Mouse (Mus musculus) forebrain, embryonic 11.5 days (tissue): ENCODE data around the gene Sgip1. TPM values are rescaled to one million over a fixed set of nuclear protein-coding genes. Genes with fewer than 3 reads are reported as not detected.

Experiments used
- ATAC-seq: fragments of 200-750 bp; cut with Nextera tagmentation; replicated peaks from 2 replicates; pipeline ENCODE4 v1.8.0; 2017; ENCODE audit warnings: moderate TSS enrichment; ENCODE audit not compliant: low FRiP score
- DNase-seq: peaks from one replicate; pipeline ENCODE4 v3.0.0-alpha.2; 2017; ENCODE audit warnings: low spot score
- H3K27ac ChIP-seq: fragments of 300-500 bp; sonication (generic); 2 replicates; pipeline ENCODE4 v1.5.1; 2014; ENCODE audit warnings: low read depth, low read length
- H3K27me3 ChIP-seq: fragments of 300-500 bp; sonication (generic); 2 replicates; pipeline ENCODE4 v1.6.1; 2014; ENCODE audit warnings: mild to moderate bottlenecking, low read length, mixed read lengths; ENCODE audit not compliant: control insufficient read depth, insufficient read depth
- H3K36me3 ChIP-seq: fragments of 300-500 bp; sonication (generic); 2 replicates; pipeline ENCODE4 v1.6.1; 2014; ENCODE audit warnings: mild to moderate bottlenecking, low read length, moderate library complexity, mixed read lengths; ENCODE audit not compliant: control insufficient read depth, insufficient read depth
- H3K4me1 ChIP-seq: fragments of 300-500 bp; sonication (generic); replicated peaks from 2 replicates; pipeline ENCODE4 v1.6.1; 2014; ENCODE audit warnings: low read length, mixed read lengths; ENCODE audit not compliant: control insufficient read depth, insufficient read depth
- H3K4me2 ChIP-seq: fragments of 300-500 bp; sonication (generic); 2 replicates; pipeline ENCODE4 v1.6.1; 2014; ENCODE audit warnings: low read depth, mild to moderate bottlenecking, low read length, moderate library complexity, mixed read lengths; ENCODE audit not compliant: severe bottlenecking
- H3K4me3 ChIP-seq: fragments of 300-500 bp; sonication (generic); 2 replicates; pipeline ENCODE4 v1.5.1; 2014; ENCODE audit warnings: low read depth, low read length
- H3K9ac ChIP-seq: fragments of 300-500 bp; sonication (generic); 2 replicates; pipeline ENCODE4 v1.6.1; 2014; ENCODE audit warnings: low read length
- H3K9me3 ChIP-seq: fragments of 300-500 bp; sonication (generic); 2 replicates; pipeline ENCODE4 v1.6.1; 2016; ENCODE audit warnings: low read length, mixed read lengths; ENCODE audit not compliant: control insufficient read depth
- WGBS: fragments of 180-500 bp; shearing (Covaris S2); extraction: QIAGEN DNeasy Blood & Tissue Kit; methylation state at CpG from one replicate; pipeline ENCODE4 v1.1.7; 2014; 5-methylcytosine and 5-hydroxymethylcytosine counted together
- polyA plus RNA-seq: library from polyadenylated mRNA; unstranded; fragments of >200 nt; fragmentation: Nextera tagmentation; extraction: Ambion mirVana; gene quantifications from 2 replicates; pipeline ENCODE4 v1.2.1, GENCODE M21; 2014

Gene Sgip1
- polyA plus RNA-seq, 1 experiment from 2014 or later: 12.8 TPM

DNA sequence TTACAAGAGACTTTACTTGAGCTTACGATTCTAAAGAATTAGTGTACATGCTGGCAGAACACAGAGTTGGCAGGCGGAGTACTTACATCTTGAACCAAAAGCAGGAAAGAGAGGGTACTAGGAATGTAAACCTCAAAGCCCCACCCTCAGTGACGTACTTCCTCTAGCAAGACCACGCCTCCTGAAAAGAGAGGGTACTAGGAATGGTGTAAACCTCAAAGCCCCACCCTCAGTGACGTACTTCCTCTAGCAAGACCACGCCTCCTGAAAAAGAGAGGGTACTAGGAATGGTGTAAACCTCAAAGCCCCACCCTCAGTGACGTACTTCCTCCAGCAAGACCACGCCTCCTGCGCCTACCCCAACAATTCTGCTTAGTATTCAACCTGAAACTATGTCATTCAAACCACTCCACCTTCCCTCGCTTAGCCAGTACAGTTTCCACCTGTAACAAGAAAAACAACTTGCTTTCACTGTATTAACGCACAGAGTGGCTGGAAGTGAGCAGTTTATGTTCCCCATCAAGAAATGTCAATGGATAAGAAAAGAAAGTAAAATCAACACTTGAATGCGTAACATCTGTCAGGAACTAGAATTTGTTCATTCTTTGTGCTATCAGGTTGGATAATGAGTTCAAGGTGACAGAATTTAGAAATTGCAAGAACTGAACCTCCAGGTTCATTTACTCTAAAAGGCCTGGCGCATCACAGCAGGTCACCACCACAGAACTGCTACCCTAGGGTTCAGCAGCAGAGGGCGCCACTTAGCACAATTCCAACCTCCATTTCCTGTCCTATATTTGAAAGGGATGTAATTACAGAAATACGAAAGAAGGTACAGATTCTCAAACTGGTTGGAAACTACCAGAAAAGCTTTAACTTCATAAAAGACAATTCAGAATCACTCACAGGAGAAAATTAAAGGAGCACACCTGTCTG is 118.4 kb downstream of the Sgip1 start:
- Histone ChIP-seq H3K9ac (no peak overlapping the region), H3K4me3 (no peak overlapping the region), H3K9me3 (no peaks in the 10 kb centered on the region), H3K4me1 (peaks cover 4% of the 10 kb centered on the region; the same call in 1 of the 2 replicates), H3K27ac (no peak overlapping the region), H3K4me2 (no peak overlapping the region), H3K36me3 (no peaks in the 10 kb centered on the region), H3K27me3 (no peaks in the 10 kb centered on the region)
- peak; percentile 58 for DNase-seq
- WGBS: 93% methylated on average over 15 of the region's 15 CpGs
- ATAC-seq: no peak

DNA sequence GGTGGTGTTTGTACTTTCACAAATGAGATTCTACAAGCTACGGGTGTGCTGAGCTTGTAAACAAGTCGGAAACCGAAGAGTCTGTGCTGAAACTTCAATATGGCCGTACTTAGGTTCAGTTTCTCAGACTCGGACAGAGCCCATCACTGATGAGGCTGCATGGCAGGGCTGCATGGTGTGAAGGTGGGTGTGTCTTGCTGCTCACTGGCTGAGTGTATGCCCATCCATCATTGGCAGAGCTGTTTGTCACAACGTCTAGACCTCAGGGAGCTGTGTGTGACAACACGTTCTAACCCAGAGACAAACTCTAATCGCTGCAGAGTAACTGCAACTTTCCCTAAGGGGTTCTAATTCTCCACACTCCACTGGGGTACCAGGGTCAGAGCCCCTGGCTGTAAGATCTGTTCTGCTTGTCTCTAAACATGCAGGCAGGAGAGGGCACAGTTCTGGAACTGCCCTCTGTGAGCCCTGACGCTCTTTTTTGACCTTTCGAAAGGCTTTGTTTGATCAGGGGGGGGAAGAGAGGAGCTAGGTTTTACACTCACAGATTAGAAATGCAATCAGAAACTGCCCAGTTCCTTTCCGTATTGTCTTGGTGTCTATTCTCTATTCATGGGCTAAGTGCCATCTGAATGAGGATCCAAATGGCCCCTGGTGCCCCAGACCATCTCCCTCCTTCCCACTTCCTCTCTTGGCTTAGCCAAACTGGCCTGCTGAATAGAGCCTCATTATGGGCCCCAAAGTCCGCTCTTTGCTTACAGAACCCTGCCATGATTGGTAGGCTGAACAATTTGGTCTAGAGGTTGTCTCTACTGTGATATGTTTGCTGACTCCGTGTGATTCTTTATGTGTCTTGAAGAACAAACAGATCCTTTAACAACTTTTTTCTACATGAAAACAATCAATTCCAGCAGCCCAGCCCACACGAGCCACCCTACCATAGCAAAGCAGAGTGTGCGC is 121.9 kb downstream of the Sgip1 start:
- 81% methylated on average over 15 of the region's 15 CpGs for WGBS
- Histone ChIP-seq H3K4me1 (no peaks in the 10 kb centered on the region), H3K4me2 (no peak overlapping the region), H3K27me3 (no peaks in the 10 kb centered on the region), H3K9me3 (no peaks in the 10 kb centered on the region), H3K9ac (no peak overlapping the region), H3K27ac (no peak overlapping the region), H3K36me3 (no peaks in the 10 kb centered on the region), H3K4me3 (no peak overlapping the region)
- ATAC-seq: no peak
- no peak for DNase-seq

DNA sequence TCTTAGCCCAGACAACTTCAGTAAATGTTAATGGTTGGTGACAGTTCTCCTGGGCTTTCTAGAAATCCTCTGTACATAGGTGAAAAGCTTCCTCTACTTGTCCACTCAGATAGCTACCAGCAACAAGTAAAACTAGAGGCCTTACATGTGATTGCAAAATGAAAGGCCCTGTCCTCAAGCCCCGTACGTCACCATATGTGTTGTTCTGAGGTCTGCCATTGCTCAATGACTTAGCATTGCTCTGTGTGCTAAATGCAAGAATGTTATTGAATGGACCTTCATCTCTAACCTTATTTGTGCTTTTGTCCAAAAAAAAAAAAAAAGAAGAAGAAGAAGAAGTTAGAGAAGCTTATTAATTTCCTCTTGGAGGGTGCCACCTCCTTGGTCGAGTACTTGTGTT is 125.4 kb downstream of the Sgip1 start:
- Histone ChIP-seq H3K4me2 (no peak overlapping the region), H3K27me3 (no peaks in the 10 kb centered on the region), H3K36me3 (no peaks in the 10 kb centered on the region), H3K4me3 (no peak overlapping the region), H3K9ac (no peak overlapping the region), H3K4me1 (no peaks in the 10 kb centered on the region), H3K9me3 (no peaks in the 10 kb centered on the region), H3K27ac (no peak overlapping the region)
- 91% methylated on average over 3 of the region's 3 CpGs for WGBS
- ATAC-seq (no peak), DNase-seq (no peak)

DNA sequence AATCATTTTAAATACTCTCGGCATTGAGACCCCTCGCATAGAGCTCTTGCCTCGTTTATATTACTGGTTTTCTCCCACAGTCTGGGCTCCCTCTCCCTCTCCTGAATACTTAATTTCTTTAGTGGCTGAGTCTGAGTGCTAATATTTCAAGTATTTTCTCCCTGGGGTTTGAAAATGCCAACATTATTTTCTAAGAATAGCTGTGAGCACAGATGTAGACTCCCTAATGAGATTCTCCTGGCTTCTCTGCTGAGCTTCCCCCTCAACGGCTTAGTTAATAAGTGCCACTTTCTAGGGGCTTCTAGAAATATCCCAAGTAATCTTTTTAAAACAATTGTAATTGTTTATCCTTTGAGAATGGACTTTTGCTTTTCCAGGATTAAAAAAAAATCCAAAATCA is 130.2 kb downstream of the Sgip1 start:
- 76% methylated on average over 4 of the region's 4 CpGs for WGBS
- Histone ChIP-seq H3K9ac (no peak overlapping the region), H3K27me3 (no peaks in the 10 kb centered on the region), H3K27ac (no peak overlapping the region), H3K4me3 (no peak overlapping the region), H3K36me3 (no peaks in the 10 kb centered on the region), H3K4me2 (no peak overlapping the region), H3K4me1 (no peaks in the 10 kb centered on the region), H3K9me3 (no peaks in the 10 kb centered on the region)
- ATAC-seq (no peak), DNase-seq (no peak)

DNA sequence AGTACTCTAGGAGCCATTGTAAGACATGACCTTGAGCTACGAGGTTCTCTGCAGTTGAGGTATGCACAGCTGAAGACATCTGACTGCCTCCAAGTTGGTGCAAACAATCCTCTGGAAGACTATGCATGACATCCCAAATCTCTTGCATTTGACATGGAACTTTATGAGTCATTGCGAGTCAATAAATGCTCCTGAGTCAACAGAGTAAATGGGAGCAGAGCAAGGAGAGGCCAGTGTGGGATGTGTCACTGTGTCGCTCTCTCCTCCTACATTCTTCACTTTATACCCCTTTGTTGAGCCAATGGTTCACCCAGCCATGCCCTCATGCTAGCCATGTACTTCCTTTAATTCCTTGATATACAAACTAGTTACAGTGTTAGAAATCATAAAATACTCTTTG is 142.0 kb downstream of the Sgip1 start:
- Histone ChIP-seq H3K4me1 (no peaks in the 10 kb centered on the region), H3K9ac (no peak overlapping the region), H3K27ac (no peak overlapping the region), H3K4me2 (no peak overlapping the region), H3K9me3 (no peaks in the 10 kb centered on the region), H3K36me3 (no peaks in the 10 kb centered on the region), H3K4me3 (no peak overlapping the region), H3K27me3 (no peaks in the 10 kb centered on the region)
- 96% methylated on average over 3 of the region's 3 CpGs for WGBS
- ATAC-seq (no peak), DNase-seq (no peak)

DNA sequence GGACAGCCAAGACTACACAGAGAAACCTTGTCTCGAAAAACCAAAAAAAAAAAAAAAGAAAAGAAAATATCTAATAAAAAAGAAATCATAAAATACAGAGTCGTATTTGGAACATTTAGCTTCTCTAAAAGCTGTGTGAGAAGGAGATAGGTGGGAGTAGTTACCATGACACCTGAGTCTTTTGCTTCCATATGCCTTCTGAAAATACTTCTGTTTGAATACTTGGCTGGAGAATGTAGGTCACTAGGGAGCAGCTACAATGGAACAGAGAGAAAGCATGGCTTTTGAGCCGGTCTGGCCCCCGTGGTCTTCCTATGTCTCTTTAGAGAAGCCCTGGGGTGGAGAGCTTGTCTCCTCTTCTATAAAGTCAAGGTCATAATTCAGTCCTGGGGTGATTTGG is 143.1 kb downstream of the Sgip1 start:
- no peak overlapping the region for H3K4me2 ChIP-seq
- H3K4me3 ChIP-seq: no peak overlapping the region
- WGBS: 93% methylated on average over 4 of the region's 4 CpGs
- no peaks in the 10 kb centered on the region for H3K4me1 ChIP-seq
- no peak for ATAC-seq
- DNase-seq: no peak
- H3K9me3 ChIP-seq: no peaks in the 10 kb centered on the region
- H3K36me3 ChIP-seq: no peaks in the 10 kb centered on the region
- no peak overlapping the region for H3K9ac ChIP-seq
- no peaks in the 10 kb centered on the region for H3K27me3 ChIP-seq
- H3K27ac ChIP-seq: no peak overlapping the region

DNA sequence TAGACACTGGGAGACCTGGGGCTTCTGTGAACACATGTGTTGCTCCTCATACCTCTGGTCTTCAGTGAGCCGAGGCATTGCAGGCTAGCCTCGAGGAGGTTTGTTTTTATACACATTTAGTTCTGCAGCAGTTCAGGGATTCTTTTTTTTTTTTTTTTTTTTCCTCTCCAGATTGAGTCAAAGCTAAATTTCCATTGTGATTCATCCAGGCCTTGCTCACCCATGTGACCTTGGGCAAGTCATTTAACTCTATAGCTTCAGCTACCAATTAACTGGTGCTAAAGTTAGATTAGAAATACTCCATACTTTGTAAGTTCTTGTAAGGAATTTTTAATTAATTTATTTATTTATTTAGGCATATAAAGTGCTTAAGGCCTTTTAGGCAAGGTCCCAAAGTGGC is 145.4 kb downstream of the Sgip1 start:
- no peaks in the 10 kb centered on the region for H3K27me3 ChIP-seq
- H3K36me3 ChIP-seq: no peaks in the 10 kb centered on the region
- H3K4me2 ChIP-seq: no peak overlapping the region
- ATAC-seq: no peak
- no peak overlapping the region for H3K4me3 ChIP-seq
- 71% methylated on average over 2 of the region's 2 CpGs for WGBS
- H3K9ac ChIP-seq: no peak overlapping the region
- H3K9me3 ChIP-seq: no peaks in the 10 kb centered on the region
- no peaks in the 10 kb centered on the region for H3K4me1 ChIP-seq
- no peak overlapping the region for H3K27ac ChIP-seq
- no peak for DNase-seq

DNA sequence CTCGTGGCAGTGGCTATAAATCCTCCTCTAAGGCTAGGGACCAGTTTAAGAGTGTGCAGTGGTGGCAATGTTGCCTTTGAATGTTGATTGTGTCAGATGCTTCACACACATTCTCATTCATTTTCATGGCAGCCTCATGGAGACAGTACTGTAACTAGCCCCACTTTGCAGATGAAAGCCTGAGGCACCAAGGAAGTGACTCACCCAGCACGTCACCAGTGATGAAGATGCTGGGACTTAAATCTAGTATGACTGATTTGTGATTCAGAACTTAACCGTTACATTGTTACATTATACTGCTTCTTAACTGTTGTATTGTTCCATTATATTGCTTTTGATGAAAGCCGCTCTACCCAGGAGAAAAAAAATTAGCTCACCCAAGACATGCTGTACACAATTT is 145.8 kb downstream of the Sgip1 start:
- H3K4me2 ChIP-seq: no peak overlapping the region
- 84% methylated on average over 4 of the region's 4 CpGs for WGBS
- no peaks in the 10 kb centered on the region for H3K27me3 ChIP-seq

More for the DNA sequence above, 145.8 kb downstream of the Sgip1 start:
- H3K4me3 ChIP-seq: no peak overlapping the region
- ATAC-seq: no peak
- no peaks in the 10 kb centered on the region for H3K4me1 ChIP-seq
- no peak overlapping the region for H3K27ac ChIP-seq
- no peaks in the 10 kb centered on the region for H3K9me3 ChIP-seq
- H3K36me3 ChIP-seq: no peaks in the 10 kb centered on the region
- DNase-seq: no peak
- no peak overlapping the region for H3K9ac ChIP-seq
